Mouse (Mus musculus): Measurements from ENCODE around the gene Kl. TPM values are rescaled to one million over a fixed set of nuclear protein-coding genes. Genes with fewer than 3 reads are reported as not detected.

The Kl gene
- polyA plus RNA-seq, 1 experiment, result 0.28 TPM

- Histone ChIP-seq H3K27ac (ENCODE audit: control insufficient read depth, insufficient read depth, low read length) (no peak overlapping the region), H3K4me1 (replicated peaks; ENCODE audit: control insufficient read depth, insufficient read depth, low read length) (no peaks in the 10 kb centered on the region), H3K4me3 (ENCODE audit: control insufficient read depth, insufficient read depth, low read length) (no peak overlapping the region), H3K27me3 (ENCODE audit: control insufficient read depth, insufficient read depth, low read length) (no peaks in the 10 kb centered on the region), H3K36me3 (ENCODE audit: control insufficient read depth, insufficient read depth, low read length) (no peaks in the 10 kb centered on the region)
- no peak for TF ChIP-seq POLR2A (IDR thresholded peaks at IDR 0.05; ENCODE audit: control insufficient read depth, extremely low read depth, insufficient read depth, low read length, poor library complexity)
- TF ChIP-seq CTCF (IDR thresholded peaks at IDR 0.05; ENCODE audit: borderline replicate concordance, control insufficient read depth, extremely low read depth, insufficient read depth, low read length, poor library complexity), result no peak
- DNase-seq, result no peak
- 84% methylated on average over 6 of the region's 6 CpGs for WGBS
These were observed 76.5 kb downstream of the Kl start for GRCm38 (mm10) chr5:151028906-151029305.

GRCm38 (mm10) chr5:151034715-151035512 is 82.5 kb downstream of the Kl start:
- TF ChIP-seq CTCF (IDR thresholded peaks at IDR 0.05; ENCODE audit: borderline replicate concordance, control insufficient read depth, extremely low read depth, insufficient read depth, low read length, poor library complexity), result no peak
- TF ChIP-seq POLR2A (IDR thresholded peaks at IDR 0.05; ENCODE audit: control insufficient read depth, extremely low read depth, insufficient read depth, low read length, poor library complexity), result no peak
- DNase-seq, result no peak
- 76% methylated on average over 9 of the region's 9 CpGs for WGBS
- no peak overlapping the region for H3K4me3 ChIP-seq (ENCODE audit: control insufficient read depth, insufficient read depth, low read length)
- H3K4me1 ChIP-seq (replicated peaks; ENCODE audit: control insufficient read depth, insufficient read depth, low read length), result no peaks in the 10 kb centered on the region
- H3K36me3 ChIP-seq (ENCODE audit: control insufficient read depth, insufficient read depth, low read length), result no peaks in the 10 kb centered on the region
- H3K27me3 ChIP-seq (ENCODE audit: control insufficient read depth, insufficient read depth, low read length), result no peaks in the 10 kb centered on the region
- H3K27ac ChIP-seq (ENCODE audit: control insufficient read depth, insufficient read depth, low read length), result no peak overlapping the region

GRCm38 (mm10) chr5:151037871-151038270 is 85.5 kb downstream of the Kl start:
- Histone ChIP-seq H3K4me1 (replicated peaks; ENCODE audit: control insufficient read depth, insufficient read depth, low read length) (no peaks in the 10 kb centered on the region), H3K27me3 (ENCODE audit: control insufficient read depth, insufficient read depth, low read length) (no peaks in the 10 kb centered on the region), H3K4me3 (ENCODE audit: control insufficient read depth, insufficient read depth, low read length) (no peak overlapping the region), H3K36me3 (ENCODE audit: control insufficient read depth, insufficient read depth, low read length) (no peaks in the 10 kb centered on the region), H3K27ac (ENCODE audit: control insufficient read depth, insufficient read depth, low read length) (no peak overlapping the region)
- DNase-seq, result no peak
- 94% methylated on average over 7 of the region's 7 CpGs for WGBS
- TF ChIP-seq POLR2A (IDR thresholded peaks at IDR 0.05; ENCODE audit: control insufficient read depth, extremely low read depth, insufficient read depth, low read length, poor library complexity) (no peak), CTCF (IDR thresholded peaks at IDR 0.05; ENCODE audit: borderline replicate concordance, control insufficient read depth, extremely low read depth, insufficient read depth, low read length, poor library complexity) (no peak)

- WGBS, result 93% methylated on average over 5 of the region's 5 CpGs
- no peak for TF ChIP-seq CTCF (IDR thresholded peaks at IDR 0.05; ENCODE audit: borderline replicate concordance, control insufficient read depth, extremely low read depth, insufficient read depth, low read length, poor library complexity)
- TF ChIP-seq POLR2A (IDR thresholded peaks at IDR 0.05; ENCODE audit: control insufficient read depth, extremely low read depth, insufficient read depth, low read length, poor library complexity), result no peak
- Histone ChIP-seq H3K27ac (ENCODE audit: control insufficient read depth, insufficient read depth, low read length) (no peak overlapping the region), H3K27me3 (ENCODE audit: control insufficient read depth, insufficient read depth, low read length) (no peaks in the 10 kb centered on the region), H3K4me3 (ENCODE audit: control insufficient read depth, insufficient read depth, low read length) (no peak overlapping the region), H3K36me3 (ENCODE audit: control insufficient read depth, insufficient read depth, low read length) (no peaks in the 10 kb centered on the region), H3K4me1 (replicated peaks; ENCODE audit: control insufficient read depth, insufficient read depth, low read length) (no peaks in the 10 kb centered on the region)
- DNase-seq, result no peak
These were observed 90.5 kb downstream of the Kl start for GRCm38 (mm10) chr5:151042911-151043310.
